Mouse (Mus musculus): ENCODE measurements around the gene Vmn1r68.

Gene Vmn1r68

GRCm38 (mm10) chr7:10558385-10558784 is at the start of gene Vmn1r68:
Vmn1r68 (minus strand) TSS chr7:10558485.
- DNase-seq (ENCODE audit: low spot score in 2 of 2): no peak

GRCm38 (mm10) chr7:10495578-10495977 is 62.7 kb downstream of the Vmn1r68 start:
- no peak for DNase-seq (ENCODE audit: low spot score in 2 of 2)

- DNase-seq (ENCODE audit: low spot score in 2 of 2): peak in 1 of 2 experiments; percentile 12
These were observed 63.3 kb downstream of the Vmn1r68 start, which contains the start of gene Zik1 for GRCm38 (mm10) chr7:10494786-10495521. Zik1 (minus strand) TSS chr7:10495394.

GRCm38 (mm10) chr7:10480588-10481233 is 77.6 kb downstream of the Vmn1r68 start:
- DNase-seq (ENCODE audit: low spot score in 2 of 2): no peak

GRCm38 (mm10) chr7:10479813-10480212 is 78.5 kb downstream of the Vmn1r68 start:
- no peak for DNase-seq (ENCODE audit: low spot score in 2 of 2)

- no peak for DNase-seq (ENCODE audit: low spot score in 2 of 2)
These were observed 100.1 kb downstream of the Vmn1r68 start for GRCm38 (mm10) chr7:10458166-10458565.

Data from spleen, postnatal 14 days (tissue).